Mouse (Mus musculus) liver, adult (tissue): ENCODE measurements around the gene Lias.

Source experiments
- GATA4 ChIP-seq: IDR thresholded peaks from 2 replicates; pipeline ENCODE4 v1.6.1; 2014; ENCODE audit warnings: mild to moderate bottlenecking, low read length; ENCODE audit not compliant: insufficient replicate concordance

Lias gene

GRCm38 (mm10) chr5:65447826-65448225 lies 56.5 kb downstream of the Lias start:
- TF ChIP-seq GATA4, result no peak

DNA sequence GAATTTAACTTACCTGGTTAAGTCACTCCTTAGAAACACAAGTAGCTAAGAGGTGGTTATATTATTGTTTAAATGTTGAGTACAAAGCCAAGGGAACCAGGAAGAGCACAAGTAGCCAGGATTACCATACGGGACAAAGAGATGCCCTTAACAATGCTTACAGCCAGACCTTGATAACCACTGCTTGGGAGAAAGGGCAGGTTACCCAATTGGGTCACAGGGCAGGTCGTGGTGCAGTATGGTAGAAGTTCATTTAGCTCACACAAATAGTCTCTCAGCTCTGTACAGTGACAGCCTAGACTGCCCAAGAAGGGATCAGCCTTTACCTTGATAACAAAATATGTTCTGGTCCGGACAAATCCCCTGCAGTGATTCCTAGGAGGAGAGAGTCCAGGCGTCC lies 57.6 kb downstream of the Lias start:
- peak; percentile 37; the same call in 1 of the 2 replicates for TF ChIP-seq GATA4

- no peak for TF ChIP-seq GATA4
These were observed 63.5 kb downstream of the Lias start for GRCm38 (mm10) chr5:65454771-65455170.

- TF ChIP-seq GATA4, result no peak
These were observed 66.0 kb downstream of the Lias start for GRCm38 (mm10) chr5:65457086-65457827.

DNA sequence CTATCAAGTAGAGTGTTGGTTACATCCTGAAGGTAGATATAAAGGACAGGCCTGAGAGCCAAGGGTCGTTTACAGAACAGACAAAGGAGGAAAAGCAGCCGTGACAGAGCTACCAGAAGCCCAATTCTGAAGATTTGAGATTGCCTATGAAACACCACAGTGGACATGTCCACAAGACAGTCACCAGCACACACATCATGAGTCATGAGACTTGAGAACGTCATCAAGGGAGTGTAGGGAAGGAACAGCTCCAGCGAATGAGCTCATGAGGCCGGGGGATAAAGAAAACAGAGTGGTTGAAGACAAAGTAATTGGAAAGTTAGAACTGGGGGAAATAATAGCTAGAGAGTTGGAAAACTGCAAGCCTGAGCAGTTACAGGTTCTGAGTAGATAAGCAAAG lies 66.5 kb downstream of the Lias start:
- no peak for TF ChIP-seq GATA4

DNA sequence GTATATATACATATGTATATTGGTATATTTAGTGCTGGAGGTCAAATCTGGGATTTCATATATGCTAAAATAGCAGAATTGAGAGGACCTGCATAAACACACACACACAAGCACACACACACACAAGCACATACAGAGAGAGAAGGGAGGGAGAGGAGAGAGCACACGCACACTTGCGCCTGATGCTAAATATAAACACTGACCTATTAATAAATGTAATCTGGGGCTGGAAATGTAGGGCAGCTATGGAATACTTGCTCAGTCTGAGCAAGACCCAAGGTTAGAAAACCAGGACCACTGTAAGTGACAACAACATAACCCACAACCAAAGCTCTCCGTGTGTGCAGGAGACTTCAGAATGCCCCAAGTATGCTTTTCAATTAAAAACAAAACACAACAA lies 68.2 kb downstream of the Lias start:
- TF ChIP-seq GATA4, result no peak
